Mouse (Mus musculus) heart, adult 2 months (tissue): Measurements from ENCODE around the gene Fat3. TPM values are rescaled to one million over a fixed set of nuclear protein-coding genes. Genes with fewer than 3 reads are reported as not detected.

ENCODE experiments used
- DNase-seq, 2 experiments: peaks; one replicate each; pipeline ENCODE4 v3.0.0; 2021
- H3K27ac ChIP-seq: fragments of 200-600 bp; 2 replicates; pipeline ENCODE4 v1.8.1; 2022
- H3K27me3 ChIP-seq: fragments of 200-500 bp; 2 replicates; pipeline ENCODE4 v1.6.1; 2012; ENCODE audit warnings: mild to moderate bottlenecking, low read length, inconsistent platforms, mixed read lengths; ENCODE audit not compliant: control insufficient read depth, insufficient read depth
- H3K36me3 ChIP-seq: fragments of 200-500 bp; 2 replicates; pipeline ENCODE4 v1.6.1; 2012; ENCODE audit warnings: low read length, inconsistent platforms; ENCODE audit not compliant: control insufficient read depth, insufficient read depth
- H3K4me1 ChIP-seq: fragments of 200-500 bp; 2 replicates; pipeline ENCODE4 v1.6.1; 2011; ENCODE audit warnings: low read length; ENCODE audit not compliant: control insufficient read depth, insufficient read depth
- H3K4me3 ChIP-seq: fragments of 200-600 bp; 2 replicates; pipeline ENCODE4 v1.8.1; 2022
- H3K79me2 ChIP-seq: fragments of 200-500 bp; replicated peaks from 2 replicates; pipeline ENCODE4 v1.6.1; 2012; ENCODE audit warnings: mild to moderate bottlenecking, inconsistent platforms, low read length, moderate library complexity, mixed read lengths; ENCODE audit not compliant: control insufficient read depth, insufficient read depth
- H3K9ac ChIP-seq: fragments of 200-500 bp; 2 replicates; pipeline ENCODE4 v1.6.1; 2012; ENCODE audit warnings: low read depth, mild to moderate bottlenecking, control low read depth, inconsistent platforms, low read length, mixed read lengths
- CTCF ChIP-seq: fragments of 200-600 bp; IDR thresholded peaks from 2 replicates; pipeline ENCODE4 v1.8.1; 2022; ENCODE audit warnings: antibody characterized with exemption, mild to moderate bottlenecking, moderate library complexity
- EP300 ChIP-seq: fragments of 200-500 bp; IDR thresholded peaks from 2 replicates; pipeline ENCODE4 v1.6.1; 2011; ENCODE audit warnings: low read depth, low read length, control low read depth; ENCODE audit not compliant: insufficient read depth
- POLR2A ChIP-seq: fragments of 200-500 bp; IDR thresholded peaks from 2 replicates; pipeline ENCODE4 v1.6.1; 2011; ENCODE audit warnings: mild to moderate bottlenecking, low read depth, low read length, control low read depth; ENCODE audit not compliant: insufficient read depth
- WGBS: fragments of 180-500 bp; shearing (Covaris S2); methylation state at CpG from one replicate; pipeline ENCODE4 v1.1.7; 2018; 5-methylcytosine and 5-hydroxymethylcytosine counted together
- intact Hi-C: fragments of 180-260 bp; cut with DNase I; formaldehyde crosslinking; loops from one replicate; pipeline ENCODE4 v1.15.1; 2025
- polyA plus RNA-seq: library from polyadenylated mRNA; depleted of rRNA; stranded (reverse); fragments of >200 nt; gene quantifications from 2 replicates; pipeline ENCODE4 v1.2.3, GENCODE M21; 2012
- total RNA-seq, 2 experiments: library from RNA; stranded (reverse); gene quantifications; 2 replicates each; pipeline ENCODE4 v1.2.3; 2021

The Fat3 gene
- total and polyA plus RNA-seq, 3 experiments, result 0.20 to 0.43 (median 0.37) TPM

DNA sequence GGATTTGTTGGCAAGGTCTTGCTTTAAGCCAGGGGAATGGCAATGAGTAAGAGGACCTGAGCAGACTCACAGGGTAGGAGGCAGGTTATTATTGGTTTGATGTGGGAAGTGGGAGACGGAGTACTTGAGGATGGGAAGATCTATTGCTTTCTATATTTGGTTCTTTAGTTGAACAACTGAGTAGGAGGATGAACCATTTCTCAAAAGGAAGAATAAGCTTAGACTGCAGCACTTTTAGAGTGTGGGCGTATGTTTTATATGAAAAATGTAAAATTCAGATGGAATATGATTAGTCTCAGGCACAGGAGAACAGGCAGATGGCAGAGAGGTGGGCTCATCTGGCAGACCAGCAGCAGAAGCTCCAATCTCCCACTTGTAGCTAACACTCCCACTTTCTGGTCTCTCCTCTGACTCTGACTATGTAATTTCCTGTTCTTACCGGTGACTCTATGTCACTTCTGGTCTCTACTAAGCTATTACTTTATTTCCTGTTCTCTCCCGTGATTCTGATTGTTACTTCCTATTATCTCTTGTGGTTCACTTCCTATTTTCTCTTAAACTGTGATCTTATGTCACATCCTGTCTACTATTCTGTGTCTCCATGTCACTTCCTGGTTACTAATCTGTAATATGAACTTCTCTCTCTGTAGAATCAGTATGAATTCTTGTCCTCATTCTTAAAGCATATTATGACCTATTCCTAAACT lies 387.0 kb downstream of the Fat3 start:
- intact Hi-C loops, result loop anchor here (1.0 kb wide), 1 partner anchor 86 kb away; no protein-coding TSS in a partner anchor
- no peaks in the 10 kb centered on the region; the same call in 1 of the 2 replicates for H3K36me3 ChIP-seq
- no peak for TF ChIP-seq EP300
- TF ChIP-seq POLR2A, result no peak
- no peak for TF ChIP-seq CTCF
- H3K4me3 ChIP-seq, result no peak overlapping the region
- H3K9ac ChIP-seq, result no peak overlapping the region
- H3K27me3 ChIP-seq, result no peaks in the 10 kb centered on the region
- peak overlapping the region; percentile 70 for H3K27ac ChIP-seq
- H3K4me1 ChIP-seq, result peaks cover 6% of the 10 kb centered on the region; the same call in 1 of the 2 replicates
- WGBS, result 49% methylated on average over 4 of the region's 4 CpGs
- DNase-seq, result no peak
- no peaks in the 10 kb centered on the region for H3K79me2 ChIP-seq

DNA sequence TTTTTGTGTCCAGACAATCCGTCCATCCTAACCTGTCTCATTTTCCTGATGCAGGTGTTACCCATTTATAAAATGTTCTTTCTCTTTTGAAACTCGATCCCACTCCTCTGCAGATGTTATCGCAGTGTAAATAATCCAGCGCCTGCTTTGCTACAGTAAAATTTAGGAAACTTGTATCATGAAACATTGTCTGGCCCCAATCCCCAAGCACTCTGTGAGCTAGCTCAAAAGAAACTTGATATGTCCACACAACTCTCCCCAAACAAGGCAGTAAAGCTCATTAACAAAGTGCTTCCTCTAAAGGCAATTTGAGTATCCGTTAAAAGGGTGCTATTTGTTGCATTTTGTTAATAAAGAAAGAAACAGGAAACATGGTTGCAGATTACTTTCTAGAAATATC lies 393.2 kb downstream of the Fat3 start:
- intact Hi-C loops, result no loop called here
- TF ChIP-seq CTCF (no peak), POLR2A (no peak), EP300 (no peak)
- no peaks in the 10 kb centered on the region for H3K27me3 ChIP-seq
- no peak overlapping the region for H3K27ac ChIP-seq
- H3K4me3 ChIP-seq, result no peak overlapping the region
- DNase-seq, result no peak
- no peaks in the 10 kb centered on the region for H3K36me3 ChIP-seq
- WGBS, result 66% methylated on average over 5 of the region's 5 CpGs
- H3K9ac ChIP-seq, result no peak overlapping the region
- no peaks in the 10 kb centered on the region for H3K4me1 ChIP-seq
- H3K79me2 ChIP-seq, result no peaks in the 10 kb centered on the region

DNA sequence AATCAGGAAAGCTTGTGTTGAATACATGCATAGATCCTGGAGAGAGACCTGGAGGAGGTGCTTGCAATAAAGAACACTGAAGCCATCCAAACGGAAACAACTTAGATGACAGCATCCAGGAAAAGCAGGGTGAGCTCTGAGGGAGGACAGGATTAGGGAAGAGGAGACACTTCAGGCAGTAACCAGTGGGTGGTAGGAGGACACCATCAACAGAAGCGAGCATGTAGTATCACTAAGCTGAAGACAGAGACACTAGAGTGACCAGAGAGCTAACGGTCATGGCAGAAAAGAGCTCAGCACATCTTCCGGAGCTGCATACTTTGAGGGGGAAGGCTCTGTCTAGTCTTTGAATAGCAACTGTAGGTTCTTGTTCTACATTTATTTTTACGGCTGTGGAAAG lies 393.7 kb downstream of the Fat3 start:
- Histone ChIP-seq H3K4me1 (no peaks in the 10 kb centered on the region), H3K27me3 (no peaks in the 10 kb centered on the region), H3K4me3 (no peak overlapping the region), H3K79me2 (no peaks in the 10 kb centered on the region), H3K9ac (no peak overlapping the region), H3K36me3 (no peaks in the 10 kb centered on the region), H3K27ac (no peak overlapping the region)
- DNase-seq, result no peak
- WGBS, result 57% methylated on average over 5 of the region's 5 CpGs
- intact Hi-C loops, result no loop called here
- TF ChIP-seq POLR2A (no peak), EP300 (no peak), CTCF (peak; percentile 40)

DNA sequence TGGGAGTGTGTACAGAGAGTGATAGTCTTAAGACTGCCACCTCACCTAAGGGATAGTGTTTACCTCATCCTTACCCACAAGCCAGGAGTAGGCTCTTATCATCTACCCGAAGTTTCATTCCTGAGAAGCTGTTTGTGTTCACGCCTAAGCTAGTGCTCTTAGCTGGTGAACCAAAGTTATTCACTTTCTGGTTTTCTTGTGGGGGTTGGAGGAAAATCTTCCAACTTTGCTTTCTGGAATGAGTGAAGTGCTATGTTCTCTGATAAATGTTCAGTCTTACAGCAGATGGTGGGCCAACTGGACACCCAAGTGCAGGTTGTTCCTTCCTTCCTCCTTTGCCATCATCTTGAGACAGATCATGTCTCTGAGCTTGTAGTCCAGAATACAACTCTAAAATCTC lies 402.5 kb downstream of the Fat3 start:
- no peak for TF ChIP-seq EP300
- TF ChIP-seq CTCF, result no peak
- intact Hi-C loops, result no loop called here
- Histone ChIP-seq H3K27ac (no peak overlapping the region), H3K36me3 (no peaks in the 10 kb centered on the region), H3K9ac (no peak overlapping the region), H3K4me1 (no peaks in the 10 kb centered on the region), H3K27me3 (no peaks in the 10 kb centered on the region), H3K79me2 (no peaks in the 10 kb centered on the region), H3K4me3 (no peak overlapping the region)
- WGBS, result 73% methylated on average over 2 of the region's 2 CpGs
- DNase-seq, result no peak

DNA sequence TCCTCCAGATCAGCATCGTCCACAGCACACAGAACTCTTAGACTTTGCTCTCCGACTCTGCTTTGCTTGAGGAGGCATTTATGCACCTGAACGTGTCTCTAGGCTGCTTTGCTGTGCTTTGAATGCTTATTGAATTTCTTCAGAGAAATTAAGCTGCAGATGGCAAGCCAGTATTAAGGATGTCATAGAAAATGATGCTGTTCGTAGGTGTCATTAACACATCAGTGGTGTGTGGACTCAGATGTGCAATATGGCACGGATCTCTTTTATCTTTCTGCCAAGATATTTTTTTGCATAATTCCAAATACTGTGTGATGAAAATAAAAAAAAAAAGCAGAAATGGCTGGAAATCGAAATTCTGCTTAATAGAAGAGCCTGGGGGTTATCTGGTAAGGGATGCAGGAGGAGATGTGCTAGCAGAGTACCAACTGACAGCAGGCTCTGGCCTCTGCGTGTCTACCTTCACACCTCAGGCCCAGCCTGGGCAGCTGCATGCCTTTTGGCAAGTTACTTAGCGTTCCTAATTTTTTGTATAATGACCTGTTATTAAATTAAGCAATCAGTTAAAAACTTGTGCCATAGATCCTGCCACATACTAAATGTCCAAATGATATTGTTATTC lies 407.9 kb downstream of the Fat3 start:
- Histone ChIP-seq H3K4me3 (no peak overlapping the region), H3K36me3 (no peaks in the 10 kb centered on the region), H3K79me2 (no peaks in the 10 kb centered on the region), H3K27ac (no peak overlapping the region), H3K27me3 (no peaks in the 10 kb centered on the region), H3K4me1 (no peaks in the 10 kb centered on the region), H3K9ac (no peak overlapping the region)
- WGBS, result 81% methylated on average over 8 of the region's 8 CpGs
- DNase-seq, result no peak
- TF ChIP-seq CTCF (no peak), EP300 (no peak), POLR2A (no peak)
- intact Hi-C loops, result no loop called here

DNA sequence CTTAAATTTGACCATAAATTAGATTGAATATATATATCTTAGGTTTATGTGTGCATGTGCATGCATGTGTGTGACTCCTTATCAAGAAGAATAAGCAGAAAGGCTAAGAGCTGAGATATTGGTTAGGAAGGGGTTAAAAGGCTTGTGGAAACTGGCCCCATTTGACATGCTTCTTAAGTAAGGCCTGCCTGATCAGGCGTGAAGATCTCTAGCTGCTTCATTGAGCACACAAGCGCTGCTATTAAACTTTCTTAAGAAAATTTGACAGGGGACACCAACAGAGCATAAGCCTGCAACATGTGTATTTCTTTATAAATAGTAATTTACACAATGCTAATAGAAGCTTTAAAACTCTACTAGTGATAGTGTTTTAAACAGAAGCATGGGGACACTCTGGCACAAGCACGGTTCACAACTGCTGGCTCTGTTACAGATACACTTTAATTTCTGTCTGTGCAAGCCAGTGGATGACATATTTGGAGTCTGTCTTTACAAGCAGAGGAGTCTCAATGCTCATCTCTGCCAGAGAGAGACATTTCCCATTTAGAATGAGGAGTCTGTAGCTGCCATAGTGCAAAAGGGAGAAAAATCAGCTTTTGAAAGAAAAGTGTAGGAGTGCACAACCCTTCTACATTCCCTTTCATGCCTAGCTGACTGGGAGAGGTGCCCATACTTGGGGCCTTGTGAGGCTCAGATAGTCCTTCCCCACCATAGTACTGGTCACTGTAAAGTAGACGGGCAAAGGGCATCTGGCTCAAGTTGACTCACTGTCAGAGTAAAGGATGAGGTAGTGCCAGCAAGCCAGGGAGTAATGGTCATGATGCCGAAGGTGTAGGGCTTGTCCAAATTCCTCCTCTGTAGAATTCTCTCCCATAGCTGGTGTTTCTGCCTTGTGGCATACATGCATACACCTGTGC lies 408.8 kb downstream of the Fat3 start:
- no peaks in the 10 kb centered on the region for H3K36me3 ChIP-seq
- 67% methylated on average over 5 of the region's 5 CpGs for WGBS
- DNase-seq, result no peak
- H3K27me3 ChIP-seq, result no peaks in the 10 kb centered on the region
- H3K27ac ChIP-seq, result no peak overlapping the region
- no peak overlapping the region for H3K4me3 ChIP-seq
- H3K4me1 ChIP-seq, result no peaks in the 10 kb centered on the region
- intact Hi-C loops, result no loop called here
- TF ChIP-seq CTCF, result no peak
- TF ChIP-seq EP300, result no peak
- TF ChIP-seq POLR2A, result no peak
- no peak overlapping the region for H3K9ac ChIP-seq
- H3K79me2 ChIP-seq, result no peaks in the 10 kb centered on the region
